Mouse (Mus musculus) 416B (cell line): ENCODE results near the gene Il11.

Source experiments
- DNase-seq: peaks from one replicate; pipeline ENCODE4 v3.0.0; 2011; ENCODE audit warnings: low read depth

The Il11 gene

DNA sequence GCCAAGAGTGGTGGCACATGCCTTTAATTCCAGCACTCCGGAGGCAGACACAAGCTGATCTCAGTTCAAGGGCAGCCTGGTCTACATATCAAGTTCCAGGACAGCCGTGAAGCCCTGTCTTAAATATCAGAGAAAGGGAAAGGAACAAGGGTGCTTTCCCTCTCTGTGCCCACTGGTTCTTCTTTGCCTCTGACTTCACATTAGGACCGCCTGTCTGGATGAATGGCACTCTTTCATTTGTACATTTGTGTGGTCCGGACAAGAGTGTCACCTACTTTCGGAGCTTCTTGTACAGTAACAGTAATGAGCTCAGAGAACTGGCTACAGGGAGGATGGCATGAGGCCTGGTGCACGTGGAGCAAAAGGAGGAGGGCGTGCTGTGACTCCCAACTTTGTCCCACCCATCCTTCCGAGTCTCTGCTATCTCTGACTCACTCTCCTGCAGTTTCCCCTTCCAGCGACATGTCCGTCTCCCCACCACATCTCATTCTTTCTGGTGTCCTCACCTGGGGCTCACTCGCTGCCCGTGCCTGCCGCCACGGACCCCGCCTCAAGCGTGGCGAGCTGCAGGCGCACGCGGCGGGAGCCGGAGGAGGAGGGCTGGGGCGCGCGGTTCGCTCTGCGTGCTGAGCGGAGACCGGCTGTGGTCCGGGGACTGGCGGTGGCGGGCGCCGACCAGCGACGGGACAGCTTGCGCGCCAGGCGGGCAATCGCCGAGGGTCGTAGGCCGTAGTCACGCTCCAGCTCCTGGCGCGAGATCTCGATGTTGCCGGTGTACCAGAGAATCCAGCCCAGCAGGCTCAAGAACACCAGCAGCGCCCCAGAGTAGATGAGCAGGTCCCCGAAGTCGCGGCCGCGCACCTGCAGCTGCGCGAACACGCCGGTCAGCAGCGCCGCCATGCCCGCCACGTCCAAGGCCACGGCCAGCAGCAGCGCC, 6.1 kb upstream of the Il11 start:
- peak; percentile 84 for DNase-seq

DNA sequence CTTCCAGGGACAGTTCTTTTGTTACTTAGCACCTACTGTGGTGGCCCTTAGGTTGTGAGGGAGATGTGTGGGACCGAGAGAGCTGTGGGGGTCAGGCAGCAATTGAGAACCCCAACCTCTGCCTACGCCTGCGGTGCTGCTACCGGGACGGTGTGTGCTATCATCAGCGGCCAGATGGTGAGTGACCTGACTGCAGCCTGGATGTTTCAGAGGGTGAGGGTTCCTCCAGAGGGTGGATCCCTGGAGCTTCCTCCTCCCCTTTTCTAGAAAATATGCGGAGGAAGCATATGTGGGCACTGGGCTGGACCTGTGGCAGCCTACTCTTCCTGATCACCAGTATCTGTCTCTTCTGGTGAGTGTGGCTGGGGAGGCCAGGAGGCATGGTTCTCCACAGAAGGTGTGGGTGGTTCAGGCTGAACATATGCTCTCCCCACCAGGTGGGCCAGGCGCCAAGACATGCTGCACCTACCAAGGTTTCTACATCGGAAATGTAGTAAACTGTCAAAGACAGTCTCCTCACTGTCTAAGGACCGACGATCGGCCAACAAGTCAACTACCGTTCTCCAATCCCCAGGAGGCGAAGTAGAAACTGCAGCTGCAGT, 1.1 kb upstream of the Il11 start:
- peak; percentile 28 for DNase-seq

DNA sequence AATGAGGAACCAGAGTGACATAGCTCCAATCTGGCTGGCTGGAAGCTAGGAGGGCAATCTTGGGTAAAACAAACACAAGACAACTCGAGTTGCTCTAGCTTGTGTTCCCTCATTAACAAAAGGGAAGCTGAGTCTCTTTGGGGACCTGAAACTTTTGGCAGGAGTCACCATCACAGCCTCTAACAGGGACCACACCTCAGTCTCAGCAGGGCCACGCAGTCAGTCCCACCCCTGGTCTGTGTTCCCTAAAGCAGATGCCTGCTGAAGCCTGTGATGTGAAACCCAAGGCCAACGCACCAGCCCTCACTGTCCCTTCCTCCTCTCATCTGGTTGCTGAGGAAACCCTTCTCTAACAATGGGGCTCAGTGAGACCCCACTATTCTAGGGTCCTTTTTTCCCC, 529 bp downstream of the Il11 start:
- no peak for DNase-seq

- peak; percentile 65 for DNase-seq
Measured at GRCm38 (mm10) chr7:4779921-4780320, 2.7 kb downstream of the Il11 start.

- DNase-seq, result no peak
Measured at GRCm38 (mm10) chr7:4777851-4778637, 4.6 kb downstream of the Il11 start.

GRCm38 (mm10) chr7:4776861-4777830, 5.5 kb downstream of the Il11 start:
- DNase-seq, result no peak

DNA sequence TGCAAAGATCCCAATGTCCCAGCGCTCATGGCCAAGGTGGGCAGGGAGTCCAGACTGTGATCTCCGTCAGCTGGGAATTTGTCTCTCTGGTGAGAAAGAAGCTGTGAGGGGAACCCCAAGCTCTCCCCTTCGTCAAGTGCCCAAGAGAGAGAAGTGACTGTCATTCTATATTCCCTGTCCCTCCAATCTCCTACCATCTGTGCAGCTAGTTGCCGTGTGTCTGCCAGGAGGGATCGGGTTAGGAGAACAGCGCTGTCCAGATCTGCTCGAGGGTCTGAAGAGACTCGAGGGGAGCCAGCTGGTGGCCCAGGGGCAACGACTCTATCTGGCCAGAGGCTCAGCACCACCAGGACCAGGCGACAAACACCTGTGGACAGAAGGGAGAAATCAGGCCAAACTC, 6.5 kb downstream of the Il11 start:
- DNase-seq, result no peak

DNA sequence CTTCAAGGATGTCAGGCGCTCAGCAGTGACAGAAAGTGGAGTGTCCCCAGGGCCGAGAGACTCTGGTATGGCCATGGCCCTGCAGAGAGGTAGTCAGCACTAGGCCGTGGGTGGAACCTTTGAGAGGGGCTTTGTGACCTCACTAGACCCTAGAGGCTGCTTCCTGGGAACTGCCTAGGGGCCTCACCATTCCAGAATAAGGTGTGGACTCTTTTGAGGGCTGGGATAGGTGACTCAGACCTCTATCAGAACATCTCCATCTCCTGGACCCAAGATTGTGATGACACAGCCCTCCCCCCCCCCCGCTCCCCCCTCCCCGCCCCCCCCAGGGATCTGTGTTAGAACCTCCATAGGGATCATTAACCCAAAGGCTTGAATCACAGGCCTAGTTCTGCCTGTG, 11.5 kb downstream of the Il11 start, which contains the start of gene Fam71e2:
Fam71e2 (minus strand) TSS at position 101 of the 400 bp plus-strand sequence.
- no peak for DNase-seq

DNA sequence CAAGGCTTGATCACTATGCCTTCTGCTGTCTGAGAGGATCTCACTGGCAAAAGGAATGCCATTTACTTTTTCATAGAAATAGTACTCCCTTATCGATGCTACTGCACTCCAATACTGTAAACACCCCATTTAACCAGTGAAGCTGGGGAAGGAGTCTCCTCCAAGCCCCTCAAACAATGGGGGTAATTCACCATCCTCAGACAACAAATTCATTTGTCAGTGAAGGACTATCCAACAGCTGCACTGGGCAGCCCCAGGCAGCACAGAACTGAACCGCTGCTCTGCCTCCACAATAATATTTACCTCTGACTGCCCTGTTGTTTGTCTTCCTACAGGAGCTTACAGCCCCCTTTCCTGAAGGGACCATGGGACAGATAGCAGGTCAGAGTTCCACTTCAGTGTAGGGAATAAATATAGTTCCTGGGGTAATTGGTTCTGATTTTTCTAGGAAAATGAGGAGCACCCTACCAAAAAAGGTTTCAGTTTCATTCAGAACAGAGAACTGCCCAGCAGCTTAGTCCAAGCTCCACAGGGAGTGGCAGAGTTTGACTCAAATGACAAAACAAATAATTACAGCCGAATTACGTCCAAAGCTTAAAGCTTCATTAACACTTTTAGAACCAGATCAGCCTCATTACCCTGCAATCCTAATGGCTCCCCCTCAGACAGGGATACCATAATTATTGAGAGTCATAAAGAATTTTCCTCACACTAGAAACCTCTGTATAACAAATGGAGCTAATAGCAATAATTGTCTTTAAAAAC, 17.5 kb downstream of the Il11 start:
- no peak for DNase-seq

DNA sequence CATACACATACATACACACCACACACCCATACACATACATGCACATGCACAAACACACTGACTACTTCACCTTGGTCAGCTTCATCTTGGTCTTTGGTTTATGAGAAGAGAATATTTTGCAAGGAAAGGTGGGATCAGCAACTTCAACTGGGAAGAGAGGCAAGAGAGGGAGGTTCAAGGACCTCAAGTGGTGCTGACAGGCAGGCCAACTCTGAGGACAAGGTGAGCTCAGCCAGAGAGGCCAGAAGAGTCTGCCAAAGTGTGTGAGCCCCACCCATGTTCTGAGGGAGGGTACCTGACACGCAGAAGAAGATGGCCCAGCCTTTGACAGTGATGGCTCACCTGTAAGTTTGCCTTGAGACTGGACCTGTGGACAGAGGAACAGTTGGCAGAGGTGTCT, 23.0 kb downstream of the Il11 start:
- DNase-seq, result no peak

DNA sequence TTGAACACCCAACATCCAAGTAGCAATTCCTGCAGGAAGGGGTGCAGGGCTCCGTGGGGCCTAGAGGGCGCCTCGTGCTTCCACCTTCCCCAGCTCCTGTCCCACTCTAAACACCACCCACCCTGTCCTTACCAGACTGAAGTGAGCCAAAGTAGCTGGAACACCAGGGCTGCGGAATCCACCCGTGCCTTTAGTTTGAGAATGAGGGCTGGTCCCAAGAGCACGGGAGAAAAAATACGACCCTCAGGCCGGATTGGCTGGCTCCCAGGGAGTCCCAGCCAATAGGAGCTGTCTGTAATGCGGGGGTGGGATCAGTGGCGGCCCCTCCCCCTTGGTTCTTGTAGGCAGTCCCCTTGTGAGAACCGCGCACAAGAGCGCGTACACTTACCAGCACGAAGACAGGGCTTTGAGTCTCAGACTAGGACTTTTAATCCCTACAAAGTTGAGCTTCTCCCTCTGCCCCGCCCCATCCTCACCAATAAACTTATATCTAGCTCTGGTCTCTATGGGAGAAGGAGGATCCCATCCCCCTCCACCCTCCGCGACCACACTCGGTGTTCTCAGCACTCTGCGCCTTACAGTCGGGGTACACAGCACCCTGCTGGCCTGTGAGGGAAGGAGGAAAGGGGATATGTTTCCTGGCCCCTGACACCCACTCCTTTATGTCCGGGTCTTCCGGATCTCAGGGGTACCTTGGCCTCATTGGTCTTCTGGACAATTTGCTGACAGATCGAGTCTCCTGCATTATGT, 29.7 kb downstream of the Il11 start, which contains the start of gene Cox6b2:
Cox6b2 (minus strand) TSS at position 274 of the 750 bp plus-strand sequence.
- DNase-seq, result no peak

DNA sequence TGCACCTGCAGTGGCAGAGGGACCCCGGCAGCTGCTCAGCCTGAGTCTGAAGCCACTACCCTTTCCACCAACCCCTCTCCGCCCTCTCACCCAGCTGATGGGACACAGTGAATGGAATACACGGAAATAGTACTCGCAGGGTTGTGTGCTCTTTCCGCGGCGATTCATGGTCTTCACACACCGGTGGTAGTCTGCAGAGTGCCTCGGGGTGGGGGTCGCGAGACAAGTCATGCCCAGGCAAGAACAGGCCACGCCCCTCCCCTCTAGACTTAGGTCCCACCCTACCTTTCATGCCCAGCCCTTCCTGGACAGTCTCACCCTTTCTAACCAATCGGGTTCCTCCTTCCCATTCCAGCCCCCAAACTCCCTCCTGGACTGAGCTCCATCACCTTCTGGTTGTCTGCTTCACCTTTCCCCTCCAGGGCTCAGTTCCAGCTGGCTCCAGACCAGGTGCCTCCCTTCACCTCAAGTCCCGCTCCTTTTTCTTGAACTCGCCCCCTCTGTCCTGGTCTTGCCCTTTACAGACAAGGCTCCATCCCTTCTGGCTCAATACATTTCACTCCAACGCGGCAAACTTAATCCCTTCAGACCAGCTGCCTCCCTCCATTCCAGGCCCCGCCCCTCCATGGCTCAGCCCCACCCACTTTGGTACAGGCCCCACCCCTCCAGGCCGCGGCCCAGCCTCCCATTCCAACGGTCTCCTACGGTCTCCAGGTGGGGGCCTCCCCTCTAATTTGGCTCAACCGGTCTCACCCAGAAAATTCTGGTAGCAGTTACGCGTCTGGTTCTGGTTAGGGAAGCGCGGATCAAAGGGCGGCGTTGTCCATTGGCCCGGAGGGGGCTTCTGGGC, 30.5 kb downstream of the Il11 start:
- DNase-seq, result no peak

DNA sequence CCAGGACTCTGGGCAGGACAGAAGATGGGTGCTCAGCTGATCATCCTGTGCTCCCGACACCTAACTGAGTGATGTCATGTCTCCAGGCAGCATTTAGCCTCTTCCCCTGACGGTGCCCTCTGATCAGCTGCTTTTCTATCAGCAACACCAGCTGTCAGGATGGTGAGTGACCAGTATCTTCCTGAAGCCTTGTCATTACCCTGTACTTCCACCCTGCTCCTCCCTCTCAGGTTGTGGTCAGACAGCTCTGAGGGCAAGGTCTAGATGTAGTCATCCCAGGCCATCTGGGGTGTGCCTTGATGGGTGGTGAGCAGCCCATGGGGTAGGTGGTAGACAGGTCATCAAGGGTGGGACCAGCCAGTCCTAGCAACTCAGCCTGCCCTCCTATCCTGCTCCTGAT, 33.5 kb downstream of the Il11 start:
- DNase-seq, result peak; percentile 49

GRCm38 (mm10) chr7:4748321-4748720, 34.3 kb downstream of the Il11 start:
- peak; percentile 24 for DNase-seq

- DNase-seq, result no peak
Measured at GRCm38 (mm10) chr7:4747156-4747899, 35.3 kb downstream of the Il11 start.

DNA sequence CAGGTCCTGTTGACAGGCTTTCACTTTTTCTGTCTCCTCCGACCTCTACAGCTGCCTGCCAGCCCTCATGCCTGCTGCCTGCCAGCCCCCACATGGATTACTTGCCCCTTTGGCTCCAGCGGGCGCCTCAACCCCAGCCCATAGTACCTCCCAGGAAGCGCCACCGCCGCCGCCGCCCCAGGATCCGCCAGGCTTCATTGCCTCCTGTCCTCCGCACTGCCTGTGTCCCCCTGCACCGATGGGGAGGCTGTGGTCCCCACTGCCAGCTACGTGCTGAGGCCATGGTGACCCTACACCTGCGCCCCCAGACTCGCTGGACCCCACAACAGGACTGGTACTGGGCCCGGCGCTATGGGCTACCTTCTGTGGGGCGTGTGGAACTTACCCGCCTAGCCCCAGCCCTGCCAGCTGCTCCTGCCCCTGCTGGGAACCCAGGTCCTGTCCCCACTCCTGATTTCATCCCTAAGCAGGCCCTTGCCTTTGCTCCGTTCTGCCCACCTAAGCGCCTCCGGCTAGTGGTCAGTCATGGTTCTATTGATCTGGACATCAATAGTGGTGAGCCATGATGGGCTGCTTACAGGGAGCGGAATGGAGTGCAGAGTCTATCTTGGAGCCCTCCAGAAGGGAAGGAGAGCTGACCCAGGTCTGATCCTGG, 36.2 kb downstream of the Il11 start:
- no peak for DNase-seq

DNA sequence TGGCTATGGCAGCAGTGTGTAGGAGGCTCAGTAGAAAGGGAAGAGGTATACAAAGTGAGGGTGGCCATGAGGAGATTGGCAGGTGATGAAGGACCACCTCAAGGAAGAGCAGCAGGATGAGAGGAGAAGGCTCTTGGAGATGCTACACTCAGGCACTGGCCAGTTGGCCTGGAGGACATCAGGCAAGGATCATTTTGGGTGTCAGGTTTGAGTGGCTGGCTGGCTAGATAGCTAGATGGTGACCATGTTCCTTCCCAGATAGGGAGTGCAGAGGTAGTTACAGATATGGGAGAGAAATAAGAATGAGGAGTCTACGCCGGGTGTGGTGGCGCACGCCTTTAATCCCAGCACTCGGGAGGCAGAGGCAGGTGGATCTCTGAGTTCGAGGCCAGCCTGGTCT, 37.8 kb downstream of the Il11 start:
- no peak for DNase-seq

DNA sequence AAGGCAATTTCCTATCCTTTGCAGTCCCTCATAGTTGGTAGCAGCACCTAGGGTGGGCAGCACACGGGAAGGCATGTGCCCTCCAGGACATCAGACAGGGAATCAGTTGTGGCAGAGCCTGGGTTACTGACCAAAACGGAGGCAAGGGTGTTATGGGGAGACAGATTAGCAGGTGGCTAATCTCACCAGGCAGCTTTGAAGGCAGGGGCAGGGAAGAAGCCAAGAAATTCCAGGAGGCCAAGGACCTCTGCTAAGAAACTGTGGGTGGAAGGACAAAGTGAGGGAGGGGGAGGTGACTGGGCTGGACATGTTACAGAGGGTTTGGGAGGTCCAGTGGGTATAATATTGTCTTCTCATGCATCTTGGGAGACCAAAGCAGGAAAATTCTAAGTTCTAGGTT, 39.3 kb downstream of the Il11 start:
- no peak for DNase-seq
